Mouse (Mus musculus) liver, embryonic 14.5 days (tissue): ENCODE data around the gene Slc25a10. TPM values are rescaled to one million over a fixed set of nuclear protein-coding genes. Genes with fewer than 3 reads are reported as not detected.

Experiments used
- ATAC-seq: fragments of 200-750 bp; cut with Nextera tagmentation; 2 replicates; pipeline ENCODE4 v1.8.0; 2017; ENCODE audit warnings: moderate number of reproducible peaks, mild to moderate bottlenecking, moderate library complexity; ENCODE audit not compliant: insufficient read depth
- DNase-seq, 3 experiments: peaks; one replicate each; pipeline ENCODE4 v3.0.0-alpha.2; 2012 to 2013; ENCODE audit warnings: low read depth in 3 of 3, low spot score in 3 of 3
- H3K27ac ChIP-seq: fragments of 300-500 bp; sonication (generic); 2 replicates; pipeline ENCODE4 v1.5.1; 2014; ENCODE audit warnings: moderate library complexity, mild to moderate bottlenecking, control low read depth, inconsistent platforms
- H3K27me3 ChIP-seq: fragments of 300-500 bp; sonication (generic); 2 replicates; pipeline ENCODE4 v1.6.1; 2014; ENCODE audit warnings: mild to moderate bottlenecking, low read length, moderate library complexity; ENCODE audit not compliant: control insufficient read depth, insufficient read depth
- H3K36me3 ChIP-seq: fragments of 300-500 bp; sonication (generic); replicated peaks from 2 replicates; pipeline ENCODE4 v1.6.1; 2014; ENCODE audit warnings: low read depth; ENCODE audit not compliant: control insufficient read depth, insufficient read depth
- H3K4me1 ChIP-seq, 2 experiments: fragments of 200-500 bp in 1 of 2; fragments of 300-500 bp in 1 of 2; sonication (generic) in 1 of 2; replicated peaks; 2 replicates each; pipeline ENCODE4 v1.6.1; 2012 to 2014; ENCODE audit warnings: antibody characterized with exemption in 1 of 2, inconsistent platforms in 1 of 2, low read length in 1 of 2; ENCODE audit not compliant: control insufficient read depth in 2 of 2, insufficient read depth in 2 of 2
- H3K4me2 ChIP-seq: fragments of 300-500 bp; sonication (generic); 2 replicates; pipeline ENCODE4 v1.6.1; 2014; ENCODE audit warnings: low read depth, mild to moderate bottlenecking, control low read depth, moderate library complexity
- H3K4me3 ChIP-seq, 2 experiments: fragments of 200-500 bp in 1 of 2; fragments of 300-500 bp in 1 of 2; sonication (generic) in 1 of 2; 2 replicates each; pipeline ENCODE4 v1.5.1; 2012 to 2014; ENCODE audit warnings: low read depth in 2 of 2, low read length in 2 of 2, mild to moderate bottlenecking in 2 of 2, control low read depth in 1 of 2, inconsistent platforms in 1 of 2, moderate library complexity in 1 of 2; ENCODE audit not compliant: insufficient read depth in 1 of 2
- H3K9ac ChIP-seq: fragments of 300-500 bp; sonication (generic); replicated peaks from 2 replicates; pipeline ENCODE4 v1.6.1; 2014; ENCODE audit warnings: mild to moderate bottlenecking, control low read depth, moderate library complexity
- H3K9me3 ChIP-seq: fragments of 300-500 bp; sonication (generic); 2 replicates; pipeline ENCODE4 v1.6.1; 2016; ENCODE audit warnings: low read length, mixed read lengths; ENCODE audit not compliant: control insufficient read depth
- CTCF ChIP-seq: IDR thresholded peaks from 2 replicates; pipeline ENCODE4 v1.5.1; 2016; ENCODE audit warnings: antibody characterized with exemption, low read depth, control low read depth
- EP300 ChIP-seq: IDR thresholded peaks from 2 replicates; pipeline ENCODE4 v1.6.1; 2016; ENCODE audit warnings: antibody characterized with exemption, low read depth
- WGBS: fragments of 180-500 bp; shearing (Covaris S2); extraction: QIAGEN DNeasy Blood & Tissue Kit; methylation state at CpG from one replicate; pipeline ENCODE4 v1.1.7; 2014; ENCODE audit not compliant: insufficient replicate concordance; 5-methylcytosine and 5-hydroxymethylcytosine counted together
- polyA plus RNA-seq, 2 experiments: library from polyadenylated mRNA; depleted of rRNA in 1 of 2; stranded (reverse) in 1 of 2; unstranded in 1 of 2; fragments of >200 nt; fragmentation: Nextera tagmentation in 1 of 2; extraction: Ambion mirVana in 1 of 2; gene quantifications; 2 replicates each; pipeline versions ENCODE4 v1.2.1 to v1.2.3; 2012 to 2014

The Slc25a10 gene
- polyA plus RNA-seq, 2 experiments: 31.5 to 35.1 TPM

DNA sequence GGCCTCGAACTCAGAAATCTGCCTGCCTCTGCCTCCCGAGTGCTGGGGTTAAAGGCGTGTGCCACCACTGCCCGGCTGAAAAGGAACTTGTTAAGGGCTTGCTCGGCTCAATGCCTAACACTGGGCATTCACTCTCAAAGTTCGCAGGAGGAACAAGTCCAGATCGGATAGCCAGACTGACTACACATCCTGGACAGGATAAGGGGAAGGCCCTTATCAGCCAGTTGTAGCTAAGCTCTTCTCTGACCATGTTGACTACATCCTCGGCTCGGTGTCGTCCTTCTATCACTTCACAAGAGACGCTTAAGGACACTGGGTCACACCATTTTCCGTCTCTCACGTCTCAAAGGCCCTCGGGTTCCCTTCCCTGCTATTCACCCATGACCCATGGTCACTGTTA is 34.3 kb upstream of the Slc25a10 start:
- H3K4me3 ChIP-seq: peak overlapping the region; percentile 88 to 98
- peaks cover 18% of the 10 kb centered on the region for H3K36me3 ChIP-seq
- peak overlapping the region; percentile 77 for H3K27ac ChIP-seq
- 6% methylated on average over 14 of the region's 14 CpGs for WGBS
- H3K27me3 ChIP-seq: no peaks in the 10 kb centered on the region
- H3K9ac ChIP-seq: peak overlapping the region; percentile 92
- H3K9me3 ChIP-seq: no peaks in the 10 kb centered on the region
- DNase-seq: peak in 2 of 3 experiments; percentile 18 to 41
- peak overlapping the region; percentile 73 for H3K4me2 ChIP-seq
- TF ChIP-seq EP300: no peak
- TF ChIP-seq CTCF: no peak
- H3K4me1 ChIP-seq: peaks cover 22 to 29% of the 10 kb centered on the region in 2 experiments
- peak; percentile 45 for ATAC-seq

DNA sequence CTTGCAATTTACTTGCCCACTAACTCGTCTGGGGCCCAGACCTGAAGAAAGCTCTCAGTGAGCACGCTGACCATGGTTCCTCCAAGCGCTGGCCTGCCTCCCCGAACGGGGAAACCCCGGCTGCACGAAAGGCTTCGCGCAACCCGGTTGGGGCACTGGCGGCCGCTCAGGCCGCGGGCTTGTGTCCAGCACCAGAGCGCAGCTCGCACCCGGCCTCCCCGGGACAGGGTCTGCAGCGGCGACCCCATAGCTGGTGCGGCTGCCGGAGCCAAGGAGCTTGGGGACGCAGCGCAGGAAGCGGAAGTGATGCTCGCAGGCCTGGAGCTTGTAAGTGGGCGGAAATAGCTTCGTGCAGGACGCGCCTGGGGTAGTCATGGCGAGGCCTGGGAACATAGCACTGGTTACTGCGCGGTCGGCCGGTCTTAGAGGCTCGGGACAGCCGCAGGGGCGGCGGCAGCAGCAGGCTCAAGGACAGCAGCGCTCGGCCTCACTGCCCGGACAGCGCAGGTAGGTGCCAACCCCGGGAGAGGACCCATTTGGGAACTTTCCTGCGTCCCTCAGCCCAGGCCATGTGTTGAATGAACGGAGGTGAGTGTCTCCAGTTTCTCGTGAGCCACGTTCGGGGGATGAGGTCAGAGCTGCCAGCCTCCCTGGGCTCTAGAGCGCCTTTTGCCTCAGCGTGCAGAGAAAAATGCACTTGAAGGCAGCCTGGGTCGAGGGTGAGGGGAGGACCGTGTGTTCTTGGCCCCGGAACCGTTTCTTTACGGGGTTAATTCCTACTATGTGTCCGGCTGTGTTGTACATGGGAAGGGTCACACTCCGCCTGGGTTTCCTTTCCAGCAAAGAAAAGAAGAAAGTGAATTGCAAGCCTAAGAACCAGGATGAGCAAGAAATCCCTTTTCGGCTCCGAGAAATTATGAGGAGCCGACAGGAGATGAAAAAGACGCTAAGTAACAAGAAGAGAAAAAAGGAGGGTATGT is 33.6 kb upstream of the Slc25a10 start, which contains the start of the genes Oxld1 and Ccdc137:
Gene Oxld1, minus strand, starts transcription at position 297 of the 980 bp plus-strand sequence.
Gene Ccdc137, plus strand, starts transcription at position 344 of the 980 bp plus-strand sequence.
- Histone ChIP-seq H3K9ac (peak within 1 kb of the TSS; percentile 92), H3K27ac (peak within 1 kb of the TSS; percentile 77), H3K4me2 (peak within 1 kb of the TSS; percentile 73), H3K27me3 (no peaks in the 10 kb centered on the region), H3K36me3 (peaks cover 18% of the 10 kb centered on the region), H3K4me1 (peaks cover 22 to 29% of the 10 kb centered on the region in 2 experiments), H3K9me3 (no peaks in the 10 kb centered on the region), H3K4me3 (peak within 1 kb of the TSS; percentile 88 to 98)
- TF ChIP-seq EP300 (no peak), CTCF (no peak)
- DNase-seq: peak; percentile 62 to 67 (median 66)
- peak; percentile 82 for ATAC-seq
- 2% methylated on average over 62 of the region's 62 CpGs for WGBS

DNA sequence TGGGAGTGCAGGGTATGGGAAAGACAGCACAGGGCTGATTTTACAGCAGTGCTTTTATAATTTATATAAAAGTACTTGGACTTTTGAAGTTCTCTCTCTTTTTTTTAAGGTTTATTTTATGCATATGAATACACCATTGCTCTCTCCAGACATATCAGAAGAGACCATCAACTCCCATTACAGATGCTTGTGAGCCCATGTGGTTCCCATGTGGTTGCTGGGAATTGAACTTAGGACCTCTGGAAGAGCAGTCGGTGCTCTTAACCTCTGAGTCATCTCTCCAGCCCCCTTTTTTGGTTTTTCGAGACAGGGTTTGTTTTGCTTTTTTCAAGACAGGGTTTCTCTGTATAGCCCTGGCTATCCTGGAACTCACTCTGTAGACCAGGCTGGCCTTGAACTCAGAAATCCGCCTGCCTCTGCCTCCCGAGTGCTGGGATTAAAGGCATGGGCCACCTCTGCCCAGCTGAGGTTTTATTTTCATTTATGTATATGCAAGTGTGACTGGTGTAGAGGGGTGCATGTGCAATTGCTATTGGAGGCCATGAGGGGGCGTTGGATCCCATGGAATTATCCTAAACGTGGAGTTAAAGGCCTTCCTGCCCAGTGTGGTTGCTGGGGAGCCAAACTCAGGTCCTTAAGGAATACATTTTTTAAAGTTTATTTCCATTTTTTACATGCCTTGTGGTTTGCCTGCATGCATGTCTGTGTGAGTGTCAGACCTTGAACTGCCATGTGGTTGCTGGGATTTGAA is 32.6 kb upstream of the Slc25a10 start:
- peaks cover 22 to 29% of the 10 kb centered on the region in 2 experiments for H3K4me1 ChIP-seq
- no peaks in the 10 kb centered on the region for H3K9me3 ChIP-seq
- ATAC-seq (no peak), DNase-seq (peak in 1 of 3 experiments; percentile 41)
- peak; percentile 67 for TF ChIP-seq CTCF
- no peak for TF ChIP-seq EP300
- H3K4me2 ChIP-seq: peak overlapping the region; percentile 73
- 27% methylated on average over 6 of the region's 6 CpGs for WGBS
- no peaks in the 10 kb centered on the region for H3K27me3 ChIP-seq
- peak overlapping the region; percentile 77; the same call in 1 of the 2 replicates for H3K27ac ChIP-seq
- peaks cover 18% of the 10 kb centered on the region for H3K36me3 ChIP-seq
- H3K9ac ChIP-seq: peak overlapping the region; percentile 92
- H3K4me3 ChIP-seq: peak overlapping the region; percentile 88 to 98

DNA sequence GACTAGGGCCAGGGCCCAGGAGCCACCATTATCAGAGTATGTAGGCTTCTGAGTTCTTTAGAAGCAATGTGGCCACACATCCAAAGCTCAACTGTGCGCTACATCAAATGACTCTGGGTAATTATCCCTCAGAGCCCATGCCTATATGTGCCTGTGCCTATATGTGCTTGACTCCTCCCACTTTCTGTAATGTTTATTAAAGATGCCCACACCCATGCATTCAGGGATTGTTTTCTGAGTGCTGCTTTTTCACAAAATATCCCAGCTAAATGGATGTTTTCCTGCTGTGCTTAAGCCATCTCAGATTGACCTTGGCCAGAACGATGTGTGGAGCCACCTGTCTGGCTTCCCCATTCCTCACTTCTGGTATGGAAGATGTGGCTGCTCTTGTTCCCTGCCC is 28.1 kb upstream of the Slc25a10 start:
- WGBS: 78% methylated on average over 2 of the region's 2 CpGs
- no peak for TF ChIP-seq CTCF
- Histone ChIP-seq H3K9me3 (no peaks in the 10 kb centered on the region), H3K27me3 (no peaks in the 10 kb centered on the region), H3K4me1 (peaks cover 11 to 12% of the 10 kb centered on the region in 2 experiments), H3K4me2 (no peak overlapping the region), H3K4me3 (no peak overlapping the region), H3K9ac (no peak overlapping the region), H3K27ac (no peak overlapping the region), H3K36me3 (peaks cover 18% of the 10 kb centered on the region)
- DNase-seq: no peak
- no peak for ATAC-seq

DNA sequence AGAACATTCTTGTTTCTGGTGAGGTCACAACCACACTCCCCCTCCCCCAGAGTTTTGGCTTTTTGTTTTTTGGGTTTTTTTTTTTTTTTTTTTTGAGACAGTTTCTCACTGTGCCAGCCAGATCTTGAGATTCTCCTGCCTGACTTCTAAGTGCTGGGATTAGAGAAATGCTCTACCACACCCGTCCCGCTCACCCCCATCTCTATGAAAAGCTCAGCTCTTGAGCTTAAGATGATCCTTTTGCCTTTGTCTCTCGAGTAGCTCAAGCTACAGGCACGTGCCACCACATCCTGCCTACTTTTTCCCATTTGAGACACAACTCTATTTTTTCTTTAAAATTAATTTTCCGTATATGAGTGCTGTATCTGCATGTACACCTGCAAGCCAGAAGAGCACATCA is 27.3 kb upstream of the Slc25a10 start:
- no peak overlapping the region for H3K4me3 ChIP-seq
- no peaks in the 10 kb centered on the region for H3K27me3 ChIP-seq
- TF ChIP-seq CTCF: no peak
- no peaks in the 10 kb centered on the region for H3K9me3 ChIP-seq
- peaks cover 18% of the 10 kb centered on the region for H3K36me3 ChIP-seq
- no peak overlapping the region for H3K4me2 ChIP-seq
- DNase-seq (no peak), ATAC-seq (no peak)
- H3K27ac ChIP-seq: no peak overlapping the region
- 78% methylated on average over 5 of the region's 5 CpGs for WGBS
- no peak overlapping the region for H3K9ac ChIP-seq
- H3K4me1 ChIP-seq: peaks cover 10 to 13% of the 10 kb centered on the region in 2 experiments
